Mouse (Mus musculus): ENCODE results near the gene Eif2ak3. TPM values are rescaled to one million over a fixed set of nuclear protein-coding genes. Genes with fewer than 3 reads are reported as not detected.

Gene Eif2ak3
- polyA plus RNA-seq, 1 experiment = 20.2 TPM

- no peak for DNase-seq (ENCODE audit: low read depth)
These were observed 13.0 kb upstream of the Eif2ak3 start for GRCm38 (mm10) chr6:70831179-70831839.

GRCm38 (mm10) chr6:70837297-70837696 is 7.0 kb upstream of the Eif2ak3 start:
- no peak for DNase-seq (ENCODE audit: low read depth)

- no peak for DNase-seq (ENCODE audit: low read depth)
These were observed 5.8 kb upstream of the Eif2ak3 start for GRCm38 (mm10) chr6:70838532-70838931.

GRCm38 (mm10) chr6:70840281-70840680 is 4.0 kb upstream of the Eif2ak3 start:
- no peak for DNase-seq (ENCODE audit: low read depth)

GRCm38 (mm10) chr6:70842991-70843390 is 1.3 kb upstream of the Eif2ak3 start:
- DNase-seq (ENCODE audit: low read depth) = no peak

- DNase-seq (ENCODE audit: low read depth) = no peak
These were observed 756 bp downstream of the Eif2ak3 start for GRCm38 (mm10) chr6:70844896-70845646.

GRCm38 (mm10) chr6:70847386-70847785 is 3.1 kb downstream of the Eif2ak3 start:
- no peak for DNase-seq (ENCODE audit: low read depth)

- DNase-seq (ENCODE audit: low read depth) = no peak
These were observed 9.1 kb downstream of the Eif2ak3 start for GRCm38 (mm10) chr6:70853371-70853770.

GRCm38 (mm10) chr6:70855529-70856309 is 11.4 kb downstream of the Eif2ak3 start:
- DNase-seq (ENCODE audit: low read depth) = no peak

- no peak for DNase-seq (ENCODE audit: low read depth)
These were observed 18.4 kb downstream of the Eif2ak3 start for GRCm38 (mm10) chr6:70862726-70863125.

- DNase-seq (ENCODE audit: low read depth) = no peak
These were observed 20.0 kb downstream of the Eif2ak3 start for GRCm38 (mm10) chr6:70864285-70864684.

GRCm38 (mm10) chr6:70866761-70867160 is 22.4 kb downstream of the Eif2ak3 start:
- DNase-seq (ENCODE audit: low read depth) = no peak

GRCm38 (mm10) chr6:70867297-70867696 is 23.0 kb downstream of the Eif2ak3 start:
- no peak for DNase-seq (ENCODE audit: low read depth)

- DNase-seq (ENCODE audit: low read depth) = no peak
These were observed 27.2 kb downstream of the Eif2ak3 start for GRCm38 (mm10) chr6:70871511-70871980.

- no peak for DNase-seq (ENCODE audit: low read depth)
These were observed 27.8 kb downstream of the Eif2ak3 start for GRCm38 (mm10) chr6:70872128-70872527.

- DNase-seq (ENCODE audit: low read depth) = no peak
These were observed 28.3 kb downstream of the Eif2ak3 start for GRCm38 (mm10) chr6:70872570-70872969.

GRCm38 (mm10) chr6:70874035-70874775 is 29.9 kb downstream of the Eif2ak3 start:
- no peak for DNase-seq (ENCODE audit: low read depth)

- no peak for DNase-seq (ENCODE audit: low read depth)
These were observed 30.7 kb downstream of the Eif2ak3 start for GRCm38 (mm10) chr6:70875017-70875416.

GRCm38 (mm10) chr6:70880714-70881304 is 36.5 kb downstream of the Eif2ak3 start:
- DNase-seq (ENCODE audit: low read depth) = no peak

- DNase-seq (ENCODE audit: low read depth) = no peak
These were observed 43.7 kb downstream of the Eif2ak3 start for GRCm38 (mm10) chr6:70887993-70888392.

- DNase-seq (ENCODE audit: low read depth) = no peak
These were observed 53.9 kb downstream of the Eif2ak3 start for GRCm38 (mm10) chr6:70898166-70898565.
